Mouse (Mus musculus) left cerebral cortex, adult 11 months (tissue): ENCODE measurements around the gene Lcn2.

ENCODE experiments used
- DNase-seq: peaks from one replicate; pipeline ENCODE4 v3.0.0; 2022; ENCODE audit warnings: low spot score

Lcn2 gene

GRCm38 (mm10) chr2:32412742-32413531 is 24.9 kb upstream of the Lcn2 start:
- DNase-seq: no peak

GRCm38 (mm10) chr2:32411407-32411806 is 23.4 kb upstream of the Lcn2 start:
- no peak for DNase-seq

- no peak for DNase-seq
Measured at GRCm38 (mm10) chr2:32408429-32409424, 20.7 kb upstream of the Lcn2 start.

- no peak for DNase-seq
Measured at GRCm38 (mm10) chr2:32407144-32407824, 19.2 kb upstream of the Lcn2 start.

GRCm38 (mm10) chr2:32404663-32405062 is 16.6 kb upstream of the Lcn2 start:
- DNase-seq: peak; percentile 87

GRCm38 (mm10) chr2:32396695-32397094 is 8.6 kb upstream of the Lcn2 start:
- DNase-seq: no peak

- DNase-seq: peak; percentile 91
Measured at GRCm38 (mm10) chr2:32395946-32396621, 8.0 kb upstream of the Lcn2 start.

GRCm38 (mm10) chr2:32395484-32395945 is 7.5 kb upstream of the Lcn2 start, which contains the start of gene Ptges2:
Gene Ptges2 (plus strand): TSS chr2:32395896.
- peak; percentile 87 for DNase-seq

- no peak for DNase-seq
Measured at GRCm38 (mm10) chr2:32394973-32395372, 6.9 kb upstream of the Lcn2 start.

GRCm38 (mm10) chr2:32392063-32392462 is 4.0 kb upstream of the Lcn2 start:
- DNase-seq: no peak

- no peak for DNase-seq
Measured at GRCm38 (mm10) chr2:32390871-32391270, 2.8 kb upstream of the Lcn2 start.

GRCm38 (mm10) chr2:32389157-32389556 is 1.1 kb upstream of the Lcn2 start:
- no peak for DNase-seq

GRCm38 (mm10) chr2:32382689-32383088 is 5.4 kb downstream of the Lcn2 start:
- DNase-seq: no peak

GRCm38 (mm10) chr2:32381775-32382223 is 6.3 kb downstream of the Lcn2 start, which contains the start of gene 1110008P14Rik:
Gene 1110008P14Rik (minus strand): TSS chr2:32381938.
- peak; percentile 89 for DNase-seq

- DNase-seq: no peak
Measured at GRCm38 (mm10) chr2:32381141-32381774, 6.8 kb downstream of the Lcn2 start.

GRCm38 (mm10) chr2:32380001-32380500 is 8.0 kb downstream of the Lcn2 start:
- no peak for DNase-seq

GRCm38 (mm10) chr2:32376963-32377362 is 11.1 kb downstream of the Lcn2 start:
- no peak for DNase-seq

- no peak for DNase-seq
Measured at GRCm38 (mm10) chr2:32375317-32375940, 12.6 kb downstream of the Lcn2 start.

- no peak for DNase-seq
Measured at GRCm38 (mm10) chr2:32374191-32374590, 13.9 kb downstream of the Lcn2 start.

GRCm38 (mm10) chr2:32367315-32367714 is 20.7 kb downstream of the Lcn2 start:
- DNase-seq: no peak
